Mouse (Mus musculus) megakaryocyte, embryonic 14.5 days (primary cell): ENCODE results near the gene Minos1.

Experiments used
- FLI1 ChIP-seq: IDR thresholded peaks from 2 replicates; pipeline ENCODE4 v1.6.1; 2012; ENCODE audit warnings: low read length, inconsistent platforms, mixed read lengths
- GATA1 ChIP-seq: IDR thresholded peaks from 3 replicates; pipeline ENCODE4 v1.6.1; 2012; ENCODE audit warnings: mixed read lengths, low read length, inconsistent platforms, borderline replicate concordance

DNA sequence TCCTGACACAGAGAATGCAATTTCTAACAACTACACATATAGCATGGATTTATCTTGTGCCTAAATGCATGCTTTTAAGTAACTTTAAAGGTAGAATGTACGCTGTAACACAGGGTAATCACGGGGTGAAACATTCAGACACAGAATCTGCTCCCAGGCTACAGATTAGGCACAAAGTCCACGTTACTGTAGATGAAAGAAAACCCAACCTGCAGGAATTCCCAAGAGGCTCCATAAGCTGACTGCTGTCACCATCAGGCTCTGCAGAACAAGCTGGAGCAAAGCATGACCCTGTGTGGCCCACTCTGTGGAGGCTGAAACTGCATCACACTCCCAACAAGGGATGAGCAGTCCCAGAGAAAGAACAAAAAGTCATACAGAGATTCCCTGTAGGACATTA, 18.4 kb downstream of the Minos1 start:
- TF ChIP-seq GATA1 (no peak), FLI1 (no peak)
